Mouse (Mus musculus) heart, postnatal 0 days (tissue): ENCODE data around the gene Lrpprc.

Experiments used
- CTCF ChIP-seq: IDR thresholded peaks from 2 replicates; pipeline ENCODE4 v1.5.1; 2016; ENCODE audit warnings: antibody characterized with exemption, control low read depth, low read depth
- EP300 ChIP-seq: IDR thresholded peaks from 2 replicates; pipeline ENCODE4 v1.6.1; 2016; ENCODE audit warnings: antibody characterized with exemption, low read depth

- no peak for TF ChIP-seq CTCF
- TF ChIP-seq EP300, result no peak
Observed at GRCm38 (mm10) chr17:84786911-84787310, 3.7 kb downstream of the Lrpprc start.
